Mouse (Mus musculus) erythroblast, embryonic 14.5 days (primary cell): ENCODE data around the gene Usp21. TPM values are rescaled to one million over a fixed set of nuclear protein-coding genes. Genes with fewer than 3 reads are reported as not detected.

Source experiments
- H3K27me3 ChIP-seq: 2 replicates; pipeline ENCODE4 v1.6.1; 2012; ENCODE audit warnings: inconsistent platforms; ENCODE audit not compliant: control insufficient read depth
- H3K36me3 ChIP-seq: 2 replicates; pipeline ENCODE4 v1.6.1; 2012; ENCODE audit warnings: mild to moderate bottlenecking, inconsistent platforms; ENCODE audit not compliant: control insufficient read depth
- H3K4me1 ChIP-seq: 2 replicates; pipeline ENCODE4 v1.6.1; 2012; ENCODE audit warnings: inconsistent platforms; ENCODE audit not compliant: control insufficient read depth
- H3K4me3 ChIP-seq: replicated peaks from 2 replicates; pipeline ENCODE3; 2012; ENCODE audit warnings: moderate library complexity, mild to moderate bottlenecking, inconsistent platforms
- H3K9me3 ChIP-seq: 2 replicates; pipeline ENCODE4 v1.6.1; 2012; ENCODE audit warnings: low read length, inconsistent platforms, mixed read lengths; ENCODE audit not compliant: control insufficient read depth
- GATA1 ChIP-seq: IDR thresholded peaks from 2 replicates; pipeline ENCODE4 v1.6.1; 2012; ENCODE audit warnings: low read length, inconsistent platforms, mixed read lengths
- TAL1 ChIP-seq: IDR thresholded peaks from 3 replicates; pipeline ENCODE4 v1.6.1; 2012; ENCODE audit warnings: low read length, inconsistent platforms, mixed read lengths
- polyA plus RNA-seq: library from polyadenylated mRNA; stranded (reverse); fragments of >175 nt; gene quantifications from 2 replicates; pipeline ENCODE4 v1.2.3, GENCODE M21; 2012

Gene Usp21
- polyA plus RNA-seq, 1 experiment, result 8.4 TPM

- Histone ChIP-seq H3K4me1 (peaks cover 68% of the 10 kb centered on the region), H3K36me3 (peaks cover 87% of the 10 kb centered on the region)
These were observed 8.1 kb downstream of the Usp21 start for GRCm38 (mm10) chr1:171279721-171280120.

GRCm38 (mm10) chr1:171279012-171279705 is 8.6 kb downstream of the Usp21 start:
- peak overlapping the region; percentile 85 for H3K4me3 ChIP-seq
- TF ChIP-seq TAL1 (no peak), GATA1 (no peak)
- no peaks in the 10 kb centered on the region for H3K9me3 ChIP-seq
- H3K27me3 ChIP-seq, result no peaks in the 10 kb centered on the region
- peaks cover 87% of the 10 kb centered on the region for H3K36me3 ChIP-seq
- peaks cover 70% of the 10 kb centered on the region for H3K4me1 ChIP-seq

More at GRCm38 (mm10) chr1:171279721-171280120, 8.1 kb downstream of the Usp21 start:
- no peak for TF ChIP-seq TAL1
- TF ChIP-seq GATA1, result peak; percentile 25; the same call in 1 of the 2 replicates
- Histone ChIP-seq H3K9me3 (no peaks in the 10 kb centered on the region), H3K4me3 (peak overlapping the region; percentile 85), H3K27me3 (no peaks in the 10 kb centered on the region)

- Histone ChIP-seq H3K9me3 (no peaks in the 10 kb centered on the region), H3K27me3 (no peaks in the 10 kb centered on the region), H3K4me3 (peak overlapping the region; percentile 85), H3K4me1 (peaks cover 72% of the 10 kb centered on the region), H3K36me3 (peaks cover 87% of the 10 kb centered on the region)
- TF ChIP-seq GATA1, result no peak
These were observed 9.4 kb downstream of the Usp21 start for GRCm38 (mm10) chr1:171278436-171278835.

GRCm38 (mm10) chr1:171277736-171278135 is 10.1 kb downstream of the Usp21 start:
- Histone ChIP-seq H3K27me3 (no peaks in the 10 kb centered on the region), H3K4me1 (peaks cover 68% of the 10 kb centered on the region), H3K4me3 (peak overlapping the region; percentile 85), H3K36me3 (peaks cover 87% of the 10 kb centered on the region), H3K9me3 (no peaks in the 10 kb centered on the region)
- TF ChIP-seq TAL1 (no peak), GATA1 (no peak)

GRCm38 (mm10) chr1:171276110-171276748 is 11.6 kb downstream of the Usp21 start:
- Histone ChIP-seq H3K4me1 (peaks cover 74% of the 10 kb centered on the region), H3K27me3 (no peaks in the 10 kb centered on the region), H3K4me3 (peak overlapping the region; percentile 19), H3K36me3 (peaks cover 92% of the 10 kb centered on the region), H3K9me3 (0 out of 2 replicates have a peak, but pooled peaks cover 2% of the 10 kb centered on the region)
- no peak for TF ChIP-seq TAL1
- TF ChIP-seq GATA1, result no peak

GRCm38 (mm10) chr1:171275144-171275734 is 12.6 kb downstream of the Usp21 start:
- Histone ChIP-seq H3K27me3 (no peaks in the 10 kb centered on the region), H3K4me3 (no peak overlapping the region), H3K9me3 (0 out of 2 replicates have a peak, but pooled peaks cover 2% of the 10 kb centered on the region), H3K4me1 (peaks cover 82% of the 10 kb centered on the region), H3K36me3 (peaks cover 88% of the 10 kb centered on the region)
- TF ChIP-seq TAL1 (no peak), GATA1 (no peak)

- H3K4me3 ChIP-seq, result no peak overlapping the region
- no peak for TF ChIP-seq GATA1
- no peak for TF ChIP-seq TAL1
- peaks cover 77% of the 10 kb centered on the region for H3K36me3 ChIP-seq
- 0 out of 2 replicates have a peak, but pooled peaks cover 2% of the 10 kb centered on the region for H3K9me3 ChIP-seq
- H3K4me1 ChIP-seq, result peaks cover 88% of the 10 kb centered on the region
- no peaks in the 10 kb centered on the region for H3K27me3 ChIP-seq
These were observed 13.6 kb downstream of the Usp21 start for GRCm38 (mm10) chr1:171274171-171274570.

GRCm38 (mm10) chr1:171272086-171272485 is 15.7 kb downstream of the Usp21 start:
- Histone ChIP-seq H3K9me3 (0 out of 2 replicates have a peak, but pooled peaks cover 2% of the 10 kb centered on the region), H3K4me1 (peaks cover 71% of the 10 kb centered on the region), H3K4me3 (peak overlapping the region; percentile 70), H3K36me3 (peaks cover 57% of the 10 kb centered on the region), H3K27me3 (0 out of 2 replicates have a peak, but pooled peaks cover under 1% of the 10 kb centered on the region)
- no peak for TF ChIP-seq TAL1
- TF ChIP-seq GATA1, result no peak

GRCm38 (mm10) chr1:171271622-171272021 is 16.2 kb downstream of the Usp21 start:
- Histone ChIP-seq H3K4me1 (peaks cover 68% of the 10 kb centered on the region), H3K9me3 (0 out of 2 replicates have a peak, but pooled peaks cover 2% of the 10 kb centered on the region), H3K4me3 (peak overlapping the region; percentile 70), H3K27me3 (0 out of 2 replicates have a peak, but pooled peaks cover 2% of the 10 kb centered on the region), H3K36me3 (peaks cover 52% of the 10 kb centered on the region)
- TF ChIP-seq GATA1 (no peak), TAL1 (no peak)
